Mouse (Mus musculus) inflammation-experienced regulatory T-cells, adult 16 weeks (primary cell): ENCODE measurements around the gene Clec4a3. TPM values are rescaled to one million over a fixed set of nuclear protein-coding genes. Genes with fewer than 3 reads are reported as not detected.

ENCODE experiments used
- polyA plus RNA-seq: library from polyadenylated mRNA; unstranded; fragments of 100-300 nt; shearing (Covaris generic); gene quantifications from one replicate; pipeline ENCODE4 v1.2.1, GENCODE M21; 2017

Clec4a3 gene
- 2.5 TPM for polyA plus RNA-seq

GRCm38 (mm10) chr6:122952401-122952800 is at the start of gene Clec4a3:
Clec4a3 (plus strand) TSS chr6:122952515.

GRCm38 (mm10) chr6:122921451-122921850 is 30.9 kb upstream of the Clec4a3 start, which contains the start of gene Clec4a1:
Clec4a1 (plus strand) TSS chr6:122921848.

GRCm38 (mm10) chr6:122989876-122990437 is 37.6 kb downstream of the Clec4a3 start, which contains the start of gene Clec4a4:
Clec4a4 (plus strand) TSS chr6:122990367.

Other genes with a start within 250 kb of the Clec4a3 start
- gene Nanog, start 245.0 kb upstream of the Clec4a3 start, polyA plus RNA-seq, result not detected
- gene Slc2a3, start 150.9 kb upstream of the Clec4a3 start, polyA plus RNA-seq, result 134 TPM
- 8.9 TPM for gene Foxj2, start 132.6 kb upstream of the Clec4a3 start, polyA plus RNA-seq
- not detected for gene C3ar1, start 96.4 kb upstream of the Clec4a3 start, polyA plus RNA-seq
- 39.8 TPM for gene Necap1, start 78.0 kb upstream of the Clec4a3 start, polyA plus RNA-seq
- 0.62 TPM for gene Clec4a1, start 30.7 kb upstream of the Clec4a3 start, polyA plus RNA-seq
- gene Clec4a4, start 37.9 kb downstream of the Clec4a3 start, polyA plus RNA-seq, result not detected
- 0.82 TPM for gene Clec4b1, start 97.4 kb downstream of the Clec4a3 start, polyA plus RNA-seq
- gene Clec4a2, start 153.9 kb downstream of the Clec4a3 start, polyA plus RNA-seq, result 1.2 TPM
- gene Clec4b2, start 220.4 kb downstream of the Clec4a3 start, polyA plus RNA-seq, result not detected